In the genomic region with DNA sequence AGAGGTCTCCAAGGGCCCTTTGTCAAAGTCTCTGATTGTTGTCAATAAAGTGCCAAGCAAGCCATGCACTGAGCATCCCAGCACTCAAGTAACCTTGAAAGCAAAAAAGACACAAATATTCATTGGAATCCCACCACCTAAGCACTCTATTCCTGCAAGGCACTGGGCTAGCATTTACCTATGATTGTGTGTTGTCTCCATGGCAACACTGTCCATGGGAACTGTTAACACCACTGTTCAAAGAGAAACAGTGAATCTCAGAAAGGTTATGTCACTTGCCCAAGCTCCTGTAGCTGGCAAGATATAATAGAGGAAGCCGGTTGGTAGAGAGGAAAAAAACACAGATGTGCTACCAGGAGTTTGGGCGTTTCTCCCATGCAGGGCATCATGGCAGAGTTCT, we compare ENCODE assay signal across 16 mouse cellular contexts.
"Had no signal": no experiment of that assay in that cellular context is flagged by ENCODE, and none has a peak within 500 bp of the region (broad histone marks: within the 10 kb centered on the region; RNA-seq: fewer than 3 reads in every experiment).

No protein-coding gene starts in this region.

- H3K9me3 ChIP-seq: liver, embryonic 12.5 days; midbrain, embryonic 12.5 days had no signal

- H3K9ac ChIP-seq: liver, embryonic 12.5 days; liver, embryonic 14.5 days; lung, embryonic 14.5 days; midbrain, embryonic 12.5 days; neural tube, embryonic 12.5 days had no signal

- H3K36me3 ChIP-seq: liver, embryonic 12.5 days; midbrain, embryonic 12.5 days; neural tube, embryonic 12.5 days had no signal

- H3K4me2 ChIP-seq: liver, embryonic 12.5 days; lung, embryonic 14.5 days; midbrain, embryonic 12.5 days; neural tube, embryonic 12.5 days had no signal

- H3K4me3 ChIP-seq: liver, embryonic 12.5 days; midbrain, embryonic 12.5 days; neural tube, embryonic 12.5 days had no signal

- H3K27me3 ChIP-seq: liver, embryonic 12.5 days; midbrain, embryonic 12.5 days; neural tube, embryonic 12.5 days had no signal

- H3K27ac ChIP-seq: liver, embryonic 12.5 days; liver, embryonic 14.5 days; midbrain, embryonic 12.5 days; neural tube, embryonic 12.5 days had no signal

- ATAC-seq: liver, embryonic 12.5 days had no signal

- DNase-seq: lung, adult 18-20 months; lung, embryonic 14.5 days; lung, postnatal 10 days; lung, postnatal 4 days; retina, postnatal 1 day; right cerebral cortex, adult 18-20 months; right cerebral cortex, postnatal 25 days; right cerebral cortex, postnatal 4 days; spleen, adult 18-20 months; thymus, adult 18-20 months; thymus, postnatal 14 days; thymus, postnatal 36 days had no signal

- H3K4me1 ChIP-seq: liver, embryonic 12.5 days; midbrain, embryonic 12.5 days; neural tube, embryonic 12.5 days had no signal
